Mouse (Mus musculus): ENCODE measurements around the gene Slc44a4.
"Not testable (repeated sequence)": the region's sequence is repeated elsewhere in the genome, so short reads cannot be mapped to it uniquely, and the experiment has no call there.

The Slc44a4 gene

DNA sequence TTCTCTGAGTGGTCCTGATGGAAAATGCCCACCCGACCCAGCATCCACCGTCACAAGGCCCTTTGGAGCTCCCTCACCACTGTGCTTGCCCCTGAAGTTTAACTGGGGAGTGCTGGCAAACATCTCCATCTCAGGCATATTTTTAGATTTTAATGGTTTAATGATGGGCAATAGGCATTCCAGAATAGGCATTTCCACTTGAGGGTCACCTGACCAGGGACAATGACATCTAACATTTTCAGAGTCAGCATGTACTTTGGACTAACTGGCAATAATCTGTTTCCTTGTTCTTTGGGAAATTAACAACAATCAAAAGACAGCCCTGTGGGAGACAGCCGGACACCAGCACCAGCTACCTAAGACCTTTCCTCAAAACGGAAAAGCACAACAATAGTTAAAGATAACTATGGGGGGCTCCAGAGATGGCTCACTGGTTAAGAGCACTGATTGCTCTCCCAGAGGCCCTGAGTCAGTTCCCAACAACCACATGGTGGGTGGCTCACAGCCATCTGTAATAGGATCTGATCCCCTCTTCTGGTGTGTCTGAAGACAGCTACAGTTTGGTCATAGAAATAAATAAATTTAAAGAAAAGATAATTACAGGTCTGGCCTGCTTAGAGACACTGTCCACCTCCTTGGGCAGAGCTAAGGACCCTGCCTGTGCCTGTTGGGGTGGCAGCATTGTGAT is 29.0 kb downstream of the Slc44a4 start:
- no peak for DNase-seq (ENCODE audit: low spot score)

DNA sequence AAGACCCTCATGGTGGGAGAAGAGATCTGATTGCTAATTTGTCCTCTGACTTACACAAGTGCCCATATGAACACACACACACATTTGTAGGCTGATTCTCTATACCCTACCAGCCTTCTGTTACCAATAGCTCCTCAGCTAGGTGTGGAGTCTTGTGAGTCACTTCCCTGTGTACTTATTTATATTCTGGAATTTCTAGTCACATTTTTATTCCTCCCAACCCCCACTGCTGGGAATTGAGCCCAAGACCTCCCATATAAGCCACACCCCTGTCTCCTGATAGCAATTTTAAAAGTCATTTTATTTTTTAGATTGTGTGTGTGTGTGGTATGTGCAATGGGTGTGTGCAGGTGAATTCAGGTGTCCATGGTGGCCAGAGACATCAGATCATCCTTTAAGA is 30.1 kb downstream of the Slc44a4 start:
- no peak for DNase-seq (ENCODE audit: low spot score)

DNA sequence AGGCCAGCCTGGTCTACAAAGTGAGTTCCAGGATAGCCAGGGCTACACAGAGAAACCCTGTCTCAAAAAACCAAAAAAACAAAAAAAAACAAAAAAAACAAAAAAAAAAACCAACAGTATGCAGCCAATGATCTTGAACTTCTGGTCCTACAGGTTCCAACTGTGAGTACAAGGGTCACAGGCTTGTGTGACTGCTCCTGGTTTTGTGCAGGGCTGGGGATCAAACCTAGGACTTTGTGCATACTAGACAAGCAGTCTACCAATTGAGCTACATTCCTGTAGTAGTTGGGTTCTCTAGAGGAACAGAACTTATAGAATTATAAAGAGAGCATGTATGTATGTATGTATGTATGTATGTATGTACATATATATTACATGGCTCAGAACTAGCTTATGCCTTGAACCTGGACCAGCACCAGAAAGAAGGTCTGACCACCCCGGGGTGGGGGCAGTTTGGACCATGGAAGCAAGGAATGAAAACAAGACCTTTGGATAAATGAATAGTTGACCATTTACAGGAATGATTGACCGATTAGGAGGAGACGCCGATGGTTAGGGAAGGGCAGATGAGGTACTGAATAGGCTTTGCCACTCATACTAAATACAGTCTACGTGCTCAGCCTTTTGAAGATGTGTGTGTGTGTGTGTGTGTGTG is 32.3 kb downstream of the Slc44a4 start:
- no peak for DNase-seq (ENCODE audit: low spot score)

DNA sequence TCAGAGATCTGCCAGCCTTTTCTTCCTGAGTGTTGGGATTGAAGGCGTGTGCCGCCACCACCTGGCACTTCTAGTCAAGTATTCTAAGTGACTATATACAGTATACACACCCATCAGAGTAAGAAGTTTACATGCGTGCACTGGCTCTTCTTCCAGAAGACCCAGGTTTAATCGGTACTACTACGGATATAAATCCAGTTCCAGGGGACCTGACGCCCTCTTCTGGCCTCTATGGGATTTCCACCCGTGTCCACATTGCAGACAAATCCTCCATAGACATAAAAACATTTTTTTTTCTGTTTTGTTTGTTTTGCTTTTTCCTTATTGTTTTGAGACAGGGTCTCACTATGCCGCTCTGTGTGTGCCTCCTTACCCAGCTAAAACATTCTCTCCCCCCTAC is 33.3 kb downstream of the Slc44a4 start:
- peak; percentile 71 for DNase-seq (ENCODE audit: low spot score)

DNA sequence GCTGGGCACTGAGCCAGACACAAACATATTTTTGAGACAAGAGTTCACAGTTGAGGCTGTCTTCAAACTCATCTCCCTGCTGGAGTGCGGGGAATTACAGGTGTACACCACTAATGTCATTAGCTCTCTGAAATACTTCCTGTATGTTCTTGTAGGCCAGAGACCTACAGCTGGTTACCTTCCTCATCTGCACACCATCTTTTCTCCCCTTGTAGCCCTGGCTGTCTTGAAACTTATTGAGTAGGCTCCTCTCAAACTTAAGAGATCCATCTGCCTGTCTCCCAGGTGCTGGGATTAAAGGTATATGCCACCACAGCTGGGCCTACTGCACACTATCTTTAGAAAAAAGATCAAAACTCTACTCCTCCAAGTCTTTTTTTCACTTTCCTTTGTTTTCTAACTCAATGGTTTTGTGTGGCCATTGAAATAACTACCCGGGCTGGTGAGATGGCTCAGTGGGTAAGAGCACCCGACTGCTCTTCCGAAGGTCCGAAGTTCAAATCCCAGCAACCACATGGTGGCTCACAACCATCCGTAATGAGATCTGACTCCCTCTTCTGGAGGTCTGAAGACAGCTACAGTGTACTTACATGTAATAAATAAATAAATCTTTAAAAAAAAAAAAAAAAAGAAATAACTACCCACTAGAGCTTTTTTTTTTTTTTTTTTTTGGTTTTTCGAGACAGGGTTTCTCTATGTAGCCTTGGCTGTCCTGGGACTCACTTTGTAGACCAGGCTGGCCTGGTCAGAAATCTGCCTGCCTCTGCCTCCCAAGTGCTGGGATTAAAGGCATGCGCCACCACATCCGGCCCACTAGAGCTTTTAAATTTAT is 34.7 kb downstream of the Slc44a4 start:
- peak; percentile 27 for DNase-seq (ENCODE audit: low spot score)

DNA sequence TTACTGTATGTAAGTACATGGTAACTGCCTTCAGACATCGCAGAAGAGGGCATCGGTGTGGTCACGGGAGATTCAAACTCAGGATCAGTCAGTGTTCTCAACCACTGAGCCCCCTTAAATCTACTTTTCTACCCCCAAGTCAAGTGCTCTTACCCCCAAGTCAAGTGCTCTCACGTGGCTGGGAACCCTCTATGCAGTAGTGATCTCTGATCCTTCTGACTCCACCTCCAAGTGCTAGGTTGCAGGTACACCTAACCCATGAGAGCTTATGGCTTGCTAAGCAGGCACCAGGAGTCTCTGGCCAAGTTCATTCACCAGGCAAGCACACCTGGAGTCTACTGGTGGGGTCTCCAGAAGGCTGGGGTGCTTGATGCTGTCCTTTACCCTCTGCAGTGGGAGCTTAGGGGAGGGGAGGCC is 35.3 kb downstream of the Slc44a4 start:
- DNase-seq (ENCODE audit: low spot score) = no peak

DNA sequence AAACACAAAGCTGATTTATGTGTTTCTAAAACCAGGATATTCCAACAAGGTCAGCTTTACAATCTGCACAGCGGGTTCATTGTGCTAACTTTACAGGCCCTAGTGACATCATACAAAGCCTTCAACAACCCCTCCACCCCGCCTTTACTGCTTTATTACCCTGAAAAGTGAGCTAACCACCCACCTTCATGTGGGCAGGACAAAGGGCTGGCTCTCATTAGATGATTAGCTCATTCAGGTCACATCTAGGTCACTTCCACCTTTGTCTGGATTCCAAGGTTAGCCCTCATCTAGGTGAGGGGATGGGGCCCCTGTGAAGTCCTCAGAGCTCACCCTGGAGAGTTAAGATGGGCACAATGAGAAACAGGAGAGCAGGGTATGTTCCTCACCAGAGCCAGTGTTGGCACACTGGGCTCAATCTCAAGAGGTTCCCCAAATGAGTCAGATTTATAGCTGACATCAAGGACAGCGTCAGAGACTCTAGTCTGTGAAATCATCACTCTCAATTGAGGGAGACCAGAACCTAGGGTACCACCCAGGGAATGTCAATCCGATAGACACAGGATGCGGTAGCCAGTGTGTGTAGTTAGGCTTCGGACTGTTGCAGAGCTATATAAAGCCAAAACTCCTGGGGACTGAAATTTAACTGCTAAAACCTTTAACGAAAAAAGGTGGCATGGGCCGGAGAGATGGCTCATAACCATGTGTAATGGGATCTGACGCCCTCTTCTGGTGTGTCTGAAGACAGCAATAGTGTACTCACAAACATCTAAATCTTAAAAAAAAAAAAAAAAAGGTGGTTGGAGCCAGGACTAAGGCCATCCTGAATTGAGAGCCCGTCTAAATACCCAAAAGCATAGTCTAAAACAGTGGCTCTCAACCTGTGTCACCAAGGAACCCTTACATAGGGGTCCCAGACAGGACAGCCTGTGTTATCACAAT is 36.5 kb downstream of the Slc44a4 start:
- peak; percentile 50 for DNase-seq (ENCODE audit: low spot score)

DNA sequence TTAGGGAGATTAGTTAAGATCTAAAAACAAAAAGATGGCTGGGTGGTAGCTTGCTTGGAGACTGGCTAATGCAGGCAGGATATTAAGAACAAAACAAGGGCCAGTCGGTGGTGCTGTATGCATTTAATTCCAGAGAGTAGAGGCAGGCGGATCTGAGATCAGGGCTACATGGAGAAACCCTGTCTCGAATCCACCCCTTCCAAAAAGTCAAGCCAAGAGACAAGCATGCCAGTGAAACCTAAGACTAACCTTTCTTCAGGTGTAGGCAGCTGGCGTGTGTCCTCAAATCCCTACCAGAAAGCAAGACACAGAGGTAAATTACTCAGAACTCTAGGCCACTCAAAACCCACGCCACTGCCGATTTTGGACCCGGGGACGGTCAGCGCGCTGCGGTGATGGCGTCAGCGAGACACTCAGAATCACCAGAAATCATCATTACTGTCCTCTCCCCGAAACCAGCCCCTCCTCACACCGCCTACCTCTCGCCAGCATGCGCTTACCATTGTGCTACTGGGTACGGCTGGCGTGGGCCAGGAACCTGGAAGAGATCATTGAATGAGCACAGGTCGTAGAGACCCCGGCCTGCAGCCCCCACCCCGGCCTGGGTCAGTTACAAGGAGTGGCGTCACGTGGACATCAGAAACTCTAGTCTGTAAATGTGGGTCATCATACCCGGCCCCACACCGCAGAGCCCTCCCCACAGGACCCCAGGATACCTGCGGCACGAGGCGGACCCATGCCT is 37.5 kb downstream of the Slc44a4 start:
- peak; percentile 34 for DNase-seq (ENCODE audit: low spot score)

DNA sequence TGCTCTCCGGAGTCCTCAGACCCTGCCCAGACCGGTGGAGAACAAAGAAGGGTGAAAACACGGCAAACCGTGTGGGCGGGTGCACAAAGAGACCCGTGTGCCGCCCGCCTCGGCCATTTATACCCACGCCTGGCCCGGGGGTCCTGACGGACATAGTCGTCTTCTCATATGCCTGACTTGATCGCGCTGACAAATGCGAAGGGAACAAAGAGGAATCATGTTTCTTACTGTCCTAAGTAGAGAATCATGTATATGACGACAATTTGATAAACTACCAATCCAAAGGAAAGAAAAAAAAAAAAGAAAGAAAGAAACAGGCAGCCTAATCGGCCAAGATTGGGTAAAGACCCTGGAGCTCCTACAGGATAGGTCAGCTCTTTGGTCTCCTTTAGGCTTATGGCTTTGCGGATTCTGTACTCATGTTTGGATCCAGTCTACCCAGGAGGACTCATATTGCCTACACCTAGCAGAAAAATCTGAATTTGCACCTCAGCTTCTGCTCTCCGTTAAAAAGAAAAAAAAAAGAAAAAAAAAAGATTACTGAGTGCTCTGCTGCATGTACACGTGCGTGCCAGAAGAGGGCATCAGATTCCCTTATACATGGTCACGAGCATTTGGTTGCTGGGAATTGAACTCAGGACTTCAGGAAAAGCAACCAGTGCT is 38.2 kb downstream of the Slc44a4 start:
- DNase-seq (ENCODE audit: low spot score) = peak; percentile 86

DNA sequence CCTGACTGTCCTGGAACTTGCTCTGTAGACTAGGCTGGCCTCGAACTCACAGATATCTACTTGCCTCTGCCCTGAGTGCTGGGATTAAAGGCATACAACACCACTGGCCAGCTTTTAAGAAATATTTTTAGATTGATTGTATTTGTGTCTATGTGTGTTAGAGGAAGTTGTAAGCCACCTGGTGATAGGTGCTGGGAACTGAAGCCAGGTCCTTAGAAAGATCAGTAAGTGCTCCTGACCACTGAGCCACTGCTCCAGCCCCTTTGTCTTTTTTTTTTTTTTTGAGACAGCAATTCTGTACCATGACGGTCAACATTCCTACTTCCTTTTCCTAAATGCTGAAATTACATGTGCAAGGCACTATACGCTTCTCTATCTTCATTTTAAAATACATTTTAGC is 39.0 kb downstream of the Slc44a4 start:
- no peak for DNase-seq (ENCODE audit: low spot score)

DNA sequence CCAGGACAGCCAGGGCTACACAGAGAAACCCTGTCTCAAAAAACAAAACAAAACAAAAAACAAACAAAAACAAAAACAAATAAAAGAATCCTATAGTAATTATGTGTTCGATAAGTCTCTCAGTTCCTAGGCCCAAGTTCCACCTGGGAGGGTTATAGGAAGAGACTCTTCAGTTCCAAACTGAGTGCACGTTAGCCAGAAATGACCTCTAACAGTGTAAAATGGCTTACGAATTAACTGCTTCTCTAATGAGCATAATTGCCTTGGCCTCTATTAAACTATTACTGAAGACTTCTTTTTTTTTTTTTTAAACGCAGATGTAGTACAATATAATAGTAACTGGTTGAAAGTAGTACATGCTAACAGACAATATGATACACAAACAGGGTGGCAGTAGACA is 39.6 kb downstream of the Slc44a4 start:
- DNase-seq (ENCODE audit: low spot score) = no peak

DNA sequence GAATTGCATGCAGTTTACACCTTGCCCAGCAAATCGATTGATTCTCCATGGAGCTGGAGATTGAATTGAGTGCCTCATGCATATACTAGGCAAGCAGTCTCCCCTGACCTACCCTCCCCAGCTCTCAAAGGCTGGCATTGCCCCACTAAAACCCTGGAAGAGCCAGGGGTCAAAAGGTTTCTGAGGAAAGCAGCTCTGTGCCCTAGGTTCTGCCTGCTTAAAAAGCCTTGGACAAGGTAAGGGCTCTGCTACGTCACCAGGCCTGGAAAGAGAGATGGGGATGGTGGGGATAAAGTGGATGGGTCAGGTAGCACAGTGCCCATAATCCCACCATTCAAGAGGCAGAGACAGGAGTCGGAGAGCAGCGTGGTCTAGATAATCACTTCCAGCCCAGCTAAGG is 40.6 kb downstream of the Slc44a4 start:
- DNase-seq (ENCODE audit: low spot score) = no peak

DNA sequence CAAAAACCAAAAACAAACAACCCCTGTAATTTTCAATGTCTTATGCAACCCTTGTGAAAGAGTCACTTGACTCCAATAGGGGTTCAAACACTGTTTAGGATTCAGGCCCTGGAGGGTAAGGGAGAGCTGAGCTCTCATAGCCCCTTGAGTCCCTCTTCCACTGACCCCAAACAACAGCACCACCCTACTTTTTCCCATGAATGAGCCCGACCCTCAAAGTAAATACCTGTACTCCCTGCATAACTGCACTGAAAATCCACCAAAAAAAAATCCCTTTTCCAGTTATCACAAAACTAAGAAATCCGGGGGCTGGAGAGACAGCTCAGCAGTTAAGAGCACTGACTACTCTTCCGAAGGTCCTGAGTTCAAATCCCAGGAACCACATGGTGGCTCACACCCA is 41.6 kb downstream of the Slc44a4 start:
- no peak for DNase-seq (ENCODE audit: low spot score)

DNA sequence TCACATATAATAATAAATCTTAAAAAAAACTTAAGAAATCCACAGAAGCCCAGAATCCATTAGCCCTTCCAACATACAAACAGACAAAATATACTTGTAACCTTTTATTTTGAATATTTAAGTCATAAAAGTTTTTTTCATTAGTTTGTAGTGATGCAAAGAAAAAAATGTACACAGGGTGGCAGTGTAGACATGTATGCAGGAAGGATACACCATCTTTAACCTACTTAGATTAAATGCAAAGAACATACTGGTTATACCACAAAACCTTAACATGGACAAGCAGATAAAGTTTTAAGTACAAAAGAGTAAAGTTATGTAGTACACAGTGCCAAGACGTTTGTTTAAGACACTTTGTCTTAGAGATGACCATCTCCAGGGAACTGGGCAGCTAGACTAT is 42.1 kb downstream of the Slc44a4 start:
- no peak for DNase-seq (ENCODE audit: low spot score)

DNA sequence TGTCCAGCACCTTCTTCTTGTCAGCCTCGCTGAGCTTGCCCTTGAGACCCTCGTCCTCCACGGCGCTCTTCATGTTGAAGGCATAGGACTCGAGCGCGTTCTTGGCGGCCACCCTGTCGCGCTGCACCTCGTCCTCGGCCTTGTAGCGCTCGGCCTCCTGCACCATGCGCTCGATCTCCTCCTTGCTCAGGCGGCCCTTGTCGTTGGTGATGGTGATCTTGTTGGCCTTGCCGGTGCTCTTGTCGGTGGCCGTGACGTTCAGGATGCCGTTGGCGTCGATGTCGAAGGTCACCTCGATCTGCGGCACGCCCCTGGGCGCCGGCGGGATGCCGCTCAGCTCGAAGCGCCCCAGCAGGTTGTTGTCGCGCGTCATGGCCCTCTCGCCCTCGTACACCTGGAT is 43.0 kb downstream of the Slc44a4 start:
- not testable (repeated sequence) for DNase-seq (ENCODE audit: low spot score)

DNA sequence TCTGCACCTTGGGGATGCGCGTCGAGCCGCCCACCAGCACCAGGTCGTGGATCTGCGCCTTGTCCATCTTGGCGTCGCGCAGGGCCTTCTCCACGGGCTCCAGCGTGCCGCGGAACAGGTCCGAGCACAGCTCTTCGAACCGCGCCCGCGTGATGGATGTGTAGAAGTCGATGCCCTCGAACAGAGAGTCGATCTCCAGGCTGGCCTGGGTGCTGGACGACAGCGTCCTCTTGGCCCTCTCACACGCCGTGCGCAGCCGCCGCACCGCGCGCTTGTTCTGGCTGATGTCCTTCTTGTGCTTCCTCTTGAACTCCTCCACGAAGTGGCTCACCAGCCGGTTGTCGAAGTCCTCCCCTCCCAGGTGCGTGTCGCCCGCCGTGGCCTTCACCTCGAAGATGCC is 43.7 kb downstream of the Slc44a4 start:
- DNase-seq (ENCODE audit: low spot score) = not testable (repeated sequence)

DNA sequence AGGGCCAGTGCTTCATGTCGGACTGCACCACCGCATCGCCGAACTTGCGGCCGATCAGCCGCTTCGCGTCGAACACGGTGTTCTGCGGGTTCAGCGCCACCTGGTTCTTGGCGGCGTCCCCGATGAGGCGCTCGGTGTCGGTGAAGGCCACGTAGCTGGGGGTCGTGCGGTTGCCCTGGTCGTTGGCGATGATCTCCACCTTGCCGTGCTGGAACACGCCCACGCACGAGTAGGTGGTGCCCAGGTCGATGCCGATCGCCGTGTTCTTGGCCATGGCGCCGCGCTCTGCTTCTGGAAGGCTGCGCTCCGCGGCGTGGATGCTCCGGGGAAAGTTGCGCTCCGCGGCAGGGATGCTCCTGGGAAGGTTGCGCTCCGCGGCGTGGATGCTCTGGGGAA is 44.5 kb downstream of the Slc44a4 start:
- not testable (repeated sequence) for DNase-seq (ENCODE audit: low spot score)

DNA sequence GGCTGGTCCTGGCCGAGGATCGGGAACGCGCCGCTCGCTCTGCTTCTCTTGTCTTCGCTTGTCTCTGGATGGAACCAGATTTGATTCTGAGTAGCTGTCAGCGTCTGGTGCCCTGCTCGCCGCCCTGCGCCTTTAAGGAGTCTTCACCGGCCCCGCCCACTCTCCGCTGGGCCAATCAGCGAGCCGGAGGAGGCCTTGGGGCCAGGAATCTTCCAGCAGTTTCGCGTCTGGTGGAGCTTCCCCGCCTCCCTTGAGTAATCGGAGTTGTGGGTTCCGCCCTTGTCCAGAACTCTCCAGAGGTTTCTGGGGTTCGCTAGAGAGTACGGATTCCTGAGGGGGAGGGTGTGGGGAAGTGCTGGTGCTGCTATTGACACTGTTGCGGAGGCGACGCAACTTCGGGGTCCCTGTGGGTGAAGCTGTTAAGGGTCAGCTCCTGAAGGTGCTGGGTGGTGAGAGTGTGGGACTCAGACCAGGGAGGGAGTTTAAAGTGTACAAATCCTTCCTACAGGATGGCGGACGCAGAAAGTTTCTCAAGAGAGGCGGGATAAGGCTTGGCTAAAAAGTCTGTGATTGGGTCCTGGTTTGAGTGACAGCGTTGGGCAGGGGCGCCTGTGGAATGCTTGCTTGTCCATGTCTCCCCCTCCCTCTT is 45.0 kb downstream of the Slc44a4 start, which contains the start of gene Hspa1b:
TSS of gene Hspa1b (minus strand) at position 109 of the 649 bp plus-strand sequence.
- DNase-seq (ENCODE audit: low spot score) = peak; percentile 92

DNA sequence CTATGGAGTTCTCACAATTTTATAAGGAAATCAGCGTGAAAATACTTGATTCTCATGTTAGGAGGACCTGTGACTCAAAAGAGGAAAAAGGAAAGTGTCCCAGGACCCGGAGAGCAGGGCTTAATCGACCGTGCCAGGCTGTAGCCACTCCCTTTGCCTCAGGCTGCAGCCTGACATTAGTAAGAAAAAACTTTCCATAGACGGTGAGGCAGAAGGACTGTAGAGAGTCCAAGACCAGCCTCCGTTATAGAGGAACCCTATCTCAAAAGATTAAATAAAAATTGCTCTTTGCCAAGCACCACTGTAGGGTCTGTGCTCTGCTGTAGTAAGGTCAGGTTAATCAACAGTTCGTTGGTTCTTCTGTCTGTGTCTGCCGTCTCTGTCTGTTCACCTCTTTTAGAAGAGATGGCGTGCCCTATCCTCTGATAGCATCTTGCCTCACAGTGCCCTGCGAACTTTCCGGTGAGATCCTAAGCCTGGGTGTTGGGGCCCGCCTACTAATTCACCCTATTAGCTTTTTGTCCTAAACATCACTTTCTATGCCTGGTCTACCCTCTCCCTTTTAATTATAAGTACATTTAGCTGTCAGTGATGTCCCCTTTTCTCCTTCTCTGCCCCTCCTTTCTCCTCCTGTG is 45.7 kb downstream of the Slc44a4 start:
- peak; percentile 72 for DNase-seq (ENCODE audit: low spot score)

Measured in embryo, embryonic 10.5 days (tissue).